10 mouse cellular contexts compared by ENCODE assay signal in genomic region chr2:25422587-25423410, GRCm38 (mm10). TPM values are rescaled to one million over a fixed set of nuclear protein-coding genes. Genes with fewer than 3 reads are reported as not detected.
DNase-seq lines count a peak whose midpoint lies in the region; ATAC-seq and TF ChIP-seq lines count a peak whose summit lies in the region.
"Had no signal": no experiment of that assay in that cellular context is flagged by ENCODE, and none has a peak within 500 bp of the region (broad histone marks: within the 10 kb centered on the region; RNA-seq: fewer than 3 reads in every experiment).

Fut7 (plus strand) TSS chr2:25423267.

- H3K36me3 ChIP-seq in lung, embryonic 15.5 days, result no peaks in the 10 kb centered on the region
- H3K36me3 ChIP-seq in macrophage (ENCODE audit: inconsistent target), result no peaks in the 10 kb centered on the region
- H3K36me3 ChIP-seq in forebrain, postnatal 0 days (ENCODE audit: insufficient read depth), result no peaks in the 10 kb centered on the region
- H3K36me3 ChIP-seq: midbrain, embryonic 10.5 days had no signal

- H3K79me2 ChIP-seq in macrophage (ENCODE audit: inconsistent target), result no peaks in the 10 kb centered on the region; the same call in 1 of the 2 replicates

- DNase-seq in cerebellum, adult 9-11 months, result peak; percentile 67
- no peak for DNase-seq in cerebellum, postnatal 4 days (ENCODE audit: low spot score in 2 of 2)
- no peak for DNase-seq in lung, adult 2 months
- no peak for DNase-seq in frontal cortex, postnatal 10 days (ENCODE audit: low spot score in 2 of 2)
- DNase-seq in forebrain, postnatal 0 days, result no peak

- no peak within 1 kb of the TSS for H3K9ac ChIP-seq in lung, embryonic 15.5 days
- no peak within 1 kb of the TSS for H3K9ac ChIP-seq in forebrain, postnatal 0 days

- no peak within 1 kb of the TSS for H3K4me3 ChIP-seq in lung, embryonic 15.5 days
- H3K4me3 ChIP-seq in lung, adult 2 months (replicated peaks; ENCODE audit: extremely low read depth, low read depth, low read length), result no peak within 1 kb of the TSS
- no peak within 1 kb of the TSS for H3K4me3 ChIP-seq in macrophage (ENCODE audit: inconsistent target)
- no peak within 1 kb of the TSS for H3K4me3 ChIP-seq in forebrain, postnatal 0 days (ENCODE audit: low read depth, low read length)
- H3K4me3 ChIP-seq: erythroblast, embryonic 14.5 days; midbrain, embryonic 10.5 days had no signal

- H3K9me3 ChIP-seq in lung, embryonic 15.5 days, result no peaks in the 10 kb centered on the region
- H3K9me3 ChIP-seq in forebrain, postnatal 0 days (ENCODE audit: low read length), result no peaks in the 10 kb centered on the region
- H3K9me3 ChIP-seq: midbrain, embryonic 10.5 days had no signal

- WGBS in lung, embryonic 15.5 days, result 53% methylated on average over 17 of the region's 17 CpGs
- 45% methylated on average over 17 of the region's 17 CpGs for WGBS in lung, adult 2 months
- under 1% methylated on average over 17 of the region's 17 CpGs for WGBS in macrophage (ENCODE audit: missing documents)
- WGBS in forebrain, postnatal 0 days, result 73% methylated on average over 17 of the region's 17 CpGs

- TF ChIP-seq CTCF in lung, adult 2 months (IDR thresholded peaks at IDR 0.05; ENCODE audit: insufficient read depth, low read length), result no peak
- TF ChIP-seq CTCF in forebrain, postnatal 0 days (IDR thresholded peaks at IDR 0.05; ENCODE audit: low read depth), result no peak

- H3K27ac ChIP-seq in lung, embryonic 15.5 days, result no peak within 1 kb of the TSS
- H3K27ac ChIP-seq in macrophage, result peak within 1 kb of the TSS; percentile 83
- no peak within 1 kb of the TSS for H3K27ac ChIP-seq in forebrain, postnatal 0 days (ENCODE audit: low read depth, low read length)
- H3K27ac ChIP-seq: midbrain, embryonic 10.5 days had no signal

- no peak within 1 kb of the TSS for H3K4me2 ChIP-seq in lung, embryonic 15.5 days
- H3K4me2 ChIP-seq in forebrain, postnatal 0 days (ENCODE audit: low read depth), result no peak within 1 kb of the TSS

- H3K27me3 ChIP-seq in lung, embryonic 15.5 days, result peaks cover 39% of the 10 kb centered on the region
- no peaks in the 10 kb centered on the region; the same call in 1 of the 2 replicates for H3K27me3 ChIP-seq in forebrain, postnatal 0 days (ENCODE audit: insufficient read depth, low read length)

- ATAC-seq in lung, embryonic 15.5 days (ENCODE audit: borderline replicate concordance, extremely low read depth, low FRiP score, low TSS enrichment), result peak; percentile 13; the same call in 1 of the 2 replicates
- ATAC-seq in frontal cortex, adult (ENCODE audit: low TSS enrichment), result no peak
- ATAC-seq in forebrain, postnatal 0 days, result no peak

- H3K4me1 ChIP-seq in lung, embryonic 15.5 days, result no peaks in the 10 kb centered on the region
- 0 out of 2 replicates have a peak, but pooled peaks cover 2% of the 10 kb centered on the region for H3K4me1 ChIP-seq in lung, adult 2 months (ENCODE audit: control insufficient read depth, insufficient read depth, low read length)
- H3K4me1 ChIP-seq in forebrain, postnatal 0 days (ENCODE audit: insufficient read depth), result no peaks in the 10 kb centered on the region
- H3K4me1 ChIP-seq: midbrain, embryonic 10.5 days had no signal

- no peak for TF ChIP-seq POLR2A in lung, adult 2 months (IDR thresholded peaks at IDR 0.05; ENCODE audit: borderline replicate concordance, extremely low read depth, low read depth, low read length)

RNA-seq across cellular contexts. Expression of gene Fut7, which starts in this region (rescaled TPM):
- polyA plus RNA-seq in lung, embryonic 15.5 days (2015; fragmentation: Nextera tagmentation; extraction: Ambion mirVana), result 0.11 TPM in 1 of 2 replicates, not detected in the other
- 2.1 and 3.0 TPM in 2 replicates for polyA plus RNA-seq in lung, adult 2 months (2012; rRNA removed)
- 1 to 10 TPM in 8 of 26 experiments, under 1 TPM in 7, not detected in 11; 0.53 to 4.1 (median 1.2) TPM for total RNA-seq in macrophage (2018; cell fraction: chromatin; rRNA removed)
- total RNA-seq in macrophage (2018; cell fraction: cytosol; rRNA removed), result 1 to 10 TPM in 12 of 26 experiments, under 1 TPM in 14; 0.14 to 2.2 (median 0.96) TPM
- total RNA-seq in macrophage (2018; cell fraction: nucleus; rRNA removed), result 1 to 10 TPM in 16 of 26 experiments, under 1 TPM in 7, not detected in 3; 0.28 to 4.8 (median 1.5) TPM
- polyA plus RNA-seq in macrophage (2018), result 1.3 to 2.4 TPM (median 2.2 TPM) in 3 replicates
- total RNA-seq in forebrain, postnatal 0 days (2014; rRNA removed), result 1.3 TPM in 1 of 2 replicates, not detected in the other
- polyA plus RNA-seq in forebrain, postnatal 0 days (2015; fragmentation: Nextera tagmentation; extraction: Ambion mirVana), result 0.17 and 0.23 TPM in 2 replicates
- polyA plus RNA-seq: midbrain, embryonic 10.5 days had no signal

Comparison
In these comparisons a context has a peak if more than half of its experiments do, and no peak if none do; other contexts are left out.
1. Peak in ATAC-seq in lung, embryonic 15.5 days; RNA of the gene not detected or under 1 TPM.